Mouse (Mus musculus): Measurements from ENCODE around the gene Cacng7. TPM values are rescaled to one million over a fixed set of nuclear protein-coding genes. Genes with fewer than 3 reads are reported as not detected.

The Cacng7 gene
- total RNA-seq, 2 experiments from 2014 or later: 140 TPM

DNA sequence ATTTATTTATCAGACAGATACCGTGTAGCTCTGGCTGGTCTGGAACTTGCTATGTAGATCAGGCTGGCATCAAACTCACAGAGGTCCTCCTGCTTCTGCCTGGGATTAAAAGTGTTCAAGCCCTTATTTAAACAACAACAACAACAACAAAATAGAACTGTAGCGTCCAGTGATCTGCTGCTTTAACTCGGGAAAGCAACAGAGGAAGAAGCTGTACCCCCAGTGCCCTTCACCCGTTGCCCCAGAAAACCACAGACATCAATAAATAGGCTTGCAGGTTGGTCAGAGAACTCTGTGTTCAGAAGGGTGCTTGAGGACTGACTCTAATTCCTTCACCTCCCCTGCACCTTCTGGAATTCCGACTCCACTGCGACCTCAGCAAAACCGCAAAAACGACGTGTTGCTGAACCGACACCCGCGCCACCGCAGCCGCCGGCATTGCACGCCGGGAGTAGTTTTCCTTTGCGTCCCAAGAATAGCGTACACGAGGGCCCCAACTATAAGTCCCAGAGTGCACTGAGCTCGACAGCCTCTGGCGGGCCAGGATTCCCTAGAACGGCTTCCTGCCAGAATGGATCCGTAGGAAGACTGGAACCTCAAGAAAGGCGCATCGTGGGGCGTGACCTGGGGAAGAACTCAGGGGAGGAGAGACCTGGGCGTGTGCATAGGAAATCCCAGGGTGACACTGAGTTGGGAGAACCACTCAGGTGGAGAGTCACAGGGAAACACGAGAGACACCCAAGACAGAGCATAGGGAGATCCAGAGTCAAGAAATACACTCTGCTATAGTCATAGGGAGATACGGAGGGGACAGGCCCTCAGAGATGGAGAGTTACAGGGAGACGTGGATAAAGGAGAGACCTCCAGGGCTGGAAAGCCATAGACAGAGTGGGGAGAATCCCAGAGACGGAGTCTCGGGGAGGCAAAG is 30.9 kb upstream of the Cacng7 start:
- DNase-seq (ENCODE audit: extremely low spot score in 1 of 2, low spot score in 1 of 2): no peak

DNA sequence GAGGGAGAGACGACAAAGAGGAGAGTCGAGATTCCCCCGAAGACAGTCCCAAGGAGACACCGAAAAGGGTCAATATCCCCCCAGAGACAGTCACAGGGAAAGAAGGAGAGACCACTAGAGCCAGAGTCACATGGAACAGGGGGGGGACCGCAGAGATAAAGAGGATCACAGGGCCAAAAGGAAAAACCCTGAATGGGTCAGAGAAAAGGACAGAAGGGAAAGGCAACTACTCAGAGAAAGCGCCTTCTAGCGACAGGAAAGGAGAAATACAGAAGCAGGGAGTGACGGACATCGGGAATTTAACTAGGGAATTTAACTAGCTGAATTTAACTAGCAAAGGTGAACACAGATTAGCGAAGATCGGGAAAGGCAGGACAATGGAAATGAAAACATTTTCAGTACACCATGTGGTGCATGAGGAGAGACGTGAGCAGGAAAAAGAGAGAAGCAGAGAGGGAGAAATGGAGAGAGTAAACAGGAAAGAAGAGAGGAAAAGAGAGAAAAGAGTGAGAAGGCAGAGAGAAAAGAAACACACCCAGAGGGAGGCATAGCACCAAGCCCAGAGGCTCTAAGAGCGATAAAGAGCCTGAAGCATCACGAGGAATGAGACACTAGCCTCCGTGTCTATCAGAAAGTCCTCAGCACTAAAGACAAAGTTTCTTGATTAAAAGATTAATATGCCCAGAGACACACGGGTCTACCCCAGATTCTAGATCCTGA is 30.0 kb upstream of the Cacng7 start:
- no peak for DNase-seq (ENCODE audit: extremely low spot score in 1 of 2, low spot score in 1 of 2)

DNA sequence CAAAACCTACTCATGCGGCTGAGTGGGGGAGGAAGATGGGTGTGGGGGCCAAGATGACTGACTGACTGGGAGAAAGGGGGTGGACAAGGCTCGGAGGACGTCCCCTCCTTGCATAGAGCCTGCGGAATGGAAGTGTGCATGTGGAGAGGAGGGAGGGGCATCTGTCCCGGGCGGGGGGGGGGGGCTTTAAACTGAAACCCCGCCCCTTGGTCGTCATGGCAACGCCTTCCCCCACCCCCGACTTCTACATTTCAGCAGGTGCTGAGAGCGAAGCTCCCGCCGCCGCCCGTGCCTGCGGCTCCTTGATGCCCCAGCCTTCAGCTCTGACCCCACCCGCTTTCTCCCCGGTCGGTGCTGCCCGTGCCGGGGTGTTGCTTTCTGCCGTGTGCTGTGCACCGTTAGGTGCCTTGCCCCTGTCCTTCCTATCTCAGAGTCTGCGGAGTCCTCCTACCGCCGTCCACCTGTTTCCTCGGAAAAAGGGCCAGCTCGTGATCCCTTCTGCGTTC is 29.4 kb upstream of the Cacng7 start:
- DNase-seq (ENCODE audit: extremely low spot score in 1 of 2, low spot score in 1 of 2): peak; percentile 67 to 71

DNA sequence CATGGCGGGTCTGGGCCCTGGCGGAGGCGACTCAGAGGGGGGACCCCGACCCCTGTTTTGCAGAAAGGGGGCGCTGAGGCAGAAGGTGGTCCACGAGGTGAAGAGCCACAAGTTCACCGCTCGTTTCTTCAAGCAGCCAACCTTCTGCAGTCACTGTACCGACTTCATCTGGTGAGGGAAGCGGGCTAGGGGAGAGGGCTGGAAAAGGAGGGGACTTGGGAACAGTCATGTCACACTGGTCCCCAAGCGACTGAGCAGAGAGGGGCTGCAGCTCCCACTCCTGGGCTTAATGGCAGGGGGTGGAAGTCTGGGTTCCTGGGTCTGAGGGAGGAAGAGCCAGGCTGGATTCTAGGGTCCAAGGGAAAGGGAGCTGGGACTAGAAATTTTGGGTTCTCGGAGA is 29.0 kb upstream of the Cacng7 start:
- DNase-seq (ENCODE audit: extremely low spot score in 1 of 2, low spot score in 1 of 2): no peak

DNA sequence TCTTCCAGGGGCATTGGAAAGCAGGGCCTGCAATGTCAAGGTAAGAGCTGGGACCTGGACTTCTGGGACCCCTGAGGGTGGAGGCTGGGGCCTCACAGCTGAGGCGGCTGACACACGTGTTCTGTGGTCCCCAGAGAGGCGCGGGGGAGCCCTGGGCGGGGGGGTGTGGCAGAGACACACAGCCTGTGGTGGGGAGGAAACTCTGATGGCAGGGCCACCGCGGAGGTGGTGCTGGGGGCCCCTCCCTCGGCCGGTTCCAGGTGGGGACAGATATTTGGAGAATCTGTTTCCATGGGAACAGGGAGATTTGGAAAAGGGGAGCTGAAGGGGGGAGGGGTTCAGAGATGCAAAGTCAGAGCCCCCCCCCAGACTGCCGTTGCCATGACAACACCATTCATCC is 28.5 kb upstream of the Cacng7 start:
- DNase-seq (ENCODE audit: extremely low spot score in 1 of 2, low spot score in 1 of 2): peak in 1 of 2 experiments; percentile 55

DNA sequence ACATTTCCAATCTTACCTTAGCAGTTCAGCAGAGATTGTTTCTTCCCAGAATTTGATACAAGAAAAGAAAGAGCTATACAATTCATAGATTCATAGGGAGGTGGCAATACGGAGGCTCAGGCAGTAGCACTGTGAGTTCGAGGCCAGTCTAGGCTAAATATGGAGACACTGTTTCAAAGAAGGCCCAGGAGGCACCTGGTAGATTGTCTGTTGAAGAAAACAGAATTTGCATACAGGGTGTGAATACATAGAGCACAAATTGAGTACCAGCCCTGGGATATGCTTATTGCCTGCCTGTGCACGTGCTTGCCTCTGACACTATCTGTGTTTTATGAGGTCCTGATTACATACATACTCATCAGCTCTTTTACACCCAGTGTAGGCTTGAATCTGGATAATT is 26.4 kb upstream of the Cacng7 start:
- DNase-seq (ENCODE audit: extremely low spot score in 1 of 2, low spot score in 1 of 2): no peak

DNA sequence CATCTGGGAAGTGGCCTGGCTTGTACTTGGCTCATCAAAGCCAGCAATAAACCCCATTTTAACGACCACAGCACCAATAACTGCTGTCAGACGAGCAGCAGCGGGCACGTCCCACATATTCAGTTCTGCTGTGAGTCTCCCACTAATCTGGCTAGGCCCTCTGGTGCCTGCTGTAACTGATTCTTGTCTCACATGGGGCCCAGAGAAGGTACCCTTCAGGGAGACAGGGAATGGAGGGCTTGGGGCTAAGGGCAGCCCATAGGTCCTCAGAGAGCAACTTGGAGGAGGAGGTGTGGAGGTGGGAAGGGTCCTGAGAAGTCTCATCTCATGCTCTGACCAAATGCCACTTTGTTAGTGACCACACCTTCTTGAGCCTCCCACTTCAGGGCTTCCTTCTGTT is 24.1 kb upstream of the Cacng7 start:
- DNase-seq (ENCODE audit: extremely low spot score in 1 of 2, low spot score in 1 of 2): no peak

DNA sequence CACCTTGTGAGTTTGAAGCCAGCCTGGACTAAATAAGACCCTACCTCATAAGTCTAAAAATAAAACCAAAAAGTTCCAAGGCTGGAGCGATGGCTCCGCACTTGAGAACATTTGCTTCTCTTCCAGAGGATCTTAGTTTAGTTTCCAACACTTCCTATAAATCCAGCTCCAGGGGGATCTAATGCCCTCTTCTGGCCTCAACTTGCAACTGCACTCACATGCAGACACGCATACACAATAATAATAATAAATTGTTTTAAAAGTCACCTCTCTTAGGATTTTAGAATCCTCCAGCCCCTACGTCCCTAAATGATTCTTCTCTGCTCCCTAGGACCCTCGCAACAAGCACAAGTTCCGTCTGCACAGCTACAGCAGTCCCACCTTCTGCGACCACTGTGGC is 22.5 kb upstream of the Cacng7 start:
- no peak for DNase-seq (ENCODE audit: extremely low spot score in 1 of 2, low spot score in 1 of 2)

DNA sequence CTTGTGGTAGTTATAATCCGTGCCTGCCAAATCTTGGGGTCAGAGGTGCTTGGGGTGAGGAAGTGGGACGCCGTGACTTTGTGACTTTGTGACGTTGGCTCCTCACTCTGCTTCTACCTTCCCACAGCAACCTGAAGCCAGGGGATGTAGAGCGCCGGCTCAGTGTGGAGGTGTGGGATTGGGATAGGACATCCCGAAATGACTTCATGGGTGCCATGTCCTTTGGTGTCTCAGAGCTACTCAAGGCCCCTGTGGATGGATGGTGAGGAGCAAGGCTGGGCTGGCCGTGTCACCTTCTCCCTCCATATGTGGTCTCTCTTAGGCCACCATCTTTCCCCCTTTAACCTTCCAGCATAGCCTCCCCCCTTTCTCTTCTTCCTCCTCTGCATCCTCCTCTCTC is 19.2 kb upstream of the Cacng7 start:
- DNase-seq (ENCODE audit: extremely low spot score in 1 of 2, low spot score in 1 of 2): no peak

DNA sequence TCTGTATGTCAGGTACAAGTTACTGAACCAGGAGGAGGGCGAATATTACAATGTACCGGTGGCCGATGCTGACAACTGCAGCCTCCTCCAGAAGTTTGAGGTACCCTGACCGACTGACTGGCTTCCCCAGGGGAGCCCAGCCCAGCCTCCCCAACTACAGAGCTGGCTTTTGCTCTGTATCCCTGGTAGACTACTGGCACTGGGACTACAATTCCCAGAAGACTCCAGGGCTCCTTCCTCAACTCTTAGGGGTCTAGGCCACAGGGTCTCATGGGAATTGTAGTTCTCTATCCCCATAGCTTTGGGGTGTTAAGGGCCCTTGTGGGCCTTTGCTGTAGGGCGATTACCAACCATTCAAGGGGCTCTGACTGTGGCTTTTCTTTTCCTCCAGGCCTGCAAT is 18.6 kb upstream of the Cacng7 start:
- no peak for DNase-seq (ENCODE audit: extremely low spot score in 1 of 2, low spot score in 1 of 2)

DNA sequence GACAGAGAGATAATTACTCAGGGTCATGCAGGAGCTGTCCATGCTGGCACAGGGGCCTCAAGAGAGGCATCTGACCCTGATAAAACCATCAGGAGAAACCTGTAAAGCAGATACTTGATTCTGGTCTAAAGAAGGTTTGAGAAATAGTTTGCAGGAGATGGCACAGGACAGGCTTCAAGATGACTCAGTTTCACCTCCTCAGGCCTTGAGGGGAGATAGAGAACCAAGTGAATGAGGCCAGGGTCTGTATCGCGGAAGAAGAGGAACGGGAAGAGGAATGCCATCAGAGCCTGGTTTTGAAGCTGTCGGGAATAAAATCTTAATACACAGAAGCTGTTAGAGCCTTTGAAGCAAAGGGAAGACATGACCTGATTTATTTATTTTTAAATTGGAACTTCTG is 15.1 kb upstream of the Cacng7 start:
- DNase-seq (ENCODE audit: extremely low spot score in 1 of 2, low spot score in 1 of 2): no peak

DNA sequence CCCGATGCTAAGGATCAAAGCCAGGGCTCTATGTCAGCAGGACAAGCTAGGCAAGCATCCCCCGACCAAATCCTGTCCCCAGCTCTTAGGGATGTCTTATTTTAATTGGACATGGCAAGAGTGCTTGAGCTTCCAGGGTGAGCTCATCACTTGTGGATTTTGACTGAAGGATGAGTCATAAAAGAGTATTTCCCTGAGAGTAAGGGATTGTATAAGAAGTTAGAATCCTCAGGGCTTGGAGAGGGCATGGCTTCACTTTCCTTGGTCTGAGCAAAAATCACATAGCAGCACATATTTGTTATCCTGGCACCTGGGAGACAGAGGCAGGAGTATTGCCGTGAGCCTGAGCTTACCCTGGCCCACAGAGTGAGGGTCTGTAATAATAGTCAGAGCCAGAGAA is 11.9 kb upstream of the Cacng7 start:
- no peak for DNase-seq (ENCODE audit: extremely low spot score in 1 of 2, low spot score in 1 of 2)

DNA sequence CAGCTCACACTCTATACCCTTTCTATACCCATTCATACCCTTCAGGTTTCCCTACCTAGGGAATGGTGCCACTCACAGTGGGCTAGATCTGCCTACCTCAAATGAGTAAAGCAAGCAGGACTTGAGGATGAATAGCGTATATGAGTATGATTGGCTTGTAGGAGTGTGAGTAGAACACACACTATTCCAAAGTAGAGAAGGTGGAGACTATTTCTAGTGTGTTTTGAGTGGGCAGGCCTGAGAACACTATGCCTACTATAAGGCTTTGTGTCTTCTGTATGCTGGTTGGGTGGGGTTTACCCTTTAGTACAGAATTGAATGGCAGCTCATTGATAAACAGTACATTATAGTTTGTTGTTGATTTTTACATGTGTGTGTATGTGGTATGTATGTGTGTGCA is 8.9 kb upstream of the Cacng7 start:
- no peak for DNase-seq (ENCODE audit: extremely low spot score in 1 of 2, low spot score in 1 of 2)

DNA sequence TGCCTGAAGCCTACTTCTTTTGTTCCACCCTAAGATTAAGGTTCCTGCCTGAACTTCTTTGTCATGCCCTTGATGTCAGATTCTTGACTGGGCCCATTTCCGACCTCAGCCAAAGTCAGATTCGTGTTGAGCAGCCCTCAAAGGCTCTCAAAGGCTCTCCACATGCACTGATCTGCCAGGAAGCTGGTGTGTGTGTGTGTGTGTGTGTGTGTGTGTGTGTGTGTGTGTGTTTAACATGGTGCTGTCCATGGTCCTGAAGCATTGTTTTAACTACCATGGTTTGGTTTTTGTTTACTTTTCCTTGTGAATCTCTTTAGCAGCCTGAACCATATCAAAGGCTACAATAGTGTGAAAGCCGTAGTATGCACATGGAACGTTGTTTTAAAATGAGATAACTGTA is 4.8 kb upstream of the Cacng7 start:
- DNase-seq (ENCODE audit: extremely low spot score in 1 of 2, low spot score in 1 of 2): no peak

DNA sequence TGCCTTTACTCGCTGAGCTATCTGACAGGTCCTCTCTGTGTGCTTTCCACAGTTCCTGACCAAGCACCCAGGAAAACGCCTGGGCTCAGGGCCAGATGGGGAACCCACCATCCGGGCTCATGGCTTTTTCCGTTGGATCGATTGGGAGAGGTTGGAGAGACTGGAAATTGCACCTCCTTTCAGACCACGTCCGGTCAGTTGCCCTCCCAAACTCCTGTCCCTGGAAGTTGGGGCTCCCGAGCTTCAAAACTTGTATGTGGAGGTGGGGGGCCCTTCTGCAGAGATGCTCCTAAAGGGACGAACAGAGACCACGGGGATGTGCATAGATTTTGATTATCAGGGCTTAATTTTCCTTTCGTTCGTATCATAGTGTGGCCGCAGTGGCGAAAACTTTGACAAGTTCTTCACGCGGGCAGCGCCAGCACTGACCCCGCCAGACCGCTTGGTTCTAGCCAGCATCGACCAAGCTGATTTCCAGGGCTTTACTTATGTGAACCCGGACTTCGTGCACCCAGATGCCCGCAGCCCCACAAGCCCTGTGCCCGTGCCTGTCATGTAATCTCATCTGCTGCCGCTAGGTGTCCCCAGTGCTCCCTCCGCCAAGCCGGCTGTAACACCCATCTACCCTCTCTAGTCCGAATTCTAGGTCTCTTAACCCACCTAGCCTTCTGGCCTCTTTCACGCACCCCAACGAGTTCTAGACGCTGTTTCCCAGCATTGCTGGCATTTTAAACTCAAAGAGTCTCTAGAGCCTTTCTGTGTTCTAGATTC is 2.8 kb upstream of the Cacng7 start:
- DNase-seq (ENCODE audit: extremely low spot score in 1 of 2, low spot score in 1 of 2): peak; percentile 82 to 91

DNA sequence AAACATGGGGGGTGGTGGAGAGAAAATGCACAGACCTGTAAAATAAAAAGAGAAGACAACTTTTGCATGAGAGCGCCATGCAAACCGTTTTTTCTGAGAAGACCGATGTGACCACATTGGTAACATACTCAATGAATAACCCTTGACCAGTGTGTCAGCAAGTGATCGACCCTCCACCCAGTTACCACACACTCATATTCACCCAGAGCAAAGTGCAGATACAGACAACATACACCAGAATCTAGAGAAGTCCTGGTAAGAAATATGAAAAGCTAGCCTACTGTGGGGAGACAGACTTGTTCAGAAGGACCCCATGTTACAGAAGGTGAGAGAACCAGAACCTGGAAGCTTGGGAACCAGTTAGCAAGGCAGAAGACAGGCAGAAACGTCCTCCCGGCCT is 1.6 kb upstream of the Cacng7 start:
- DNase-seq (ENCODE audit: extremely low spot score in 1 of 2, low spot score in 1 of 2): no peak

DNA sequence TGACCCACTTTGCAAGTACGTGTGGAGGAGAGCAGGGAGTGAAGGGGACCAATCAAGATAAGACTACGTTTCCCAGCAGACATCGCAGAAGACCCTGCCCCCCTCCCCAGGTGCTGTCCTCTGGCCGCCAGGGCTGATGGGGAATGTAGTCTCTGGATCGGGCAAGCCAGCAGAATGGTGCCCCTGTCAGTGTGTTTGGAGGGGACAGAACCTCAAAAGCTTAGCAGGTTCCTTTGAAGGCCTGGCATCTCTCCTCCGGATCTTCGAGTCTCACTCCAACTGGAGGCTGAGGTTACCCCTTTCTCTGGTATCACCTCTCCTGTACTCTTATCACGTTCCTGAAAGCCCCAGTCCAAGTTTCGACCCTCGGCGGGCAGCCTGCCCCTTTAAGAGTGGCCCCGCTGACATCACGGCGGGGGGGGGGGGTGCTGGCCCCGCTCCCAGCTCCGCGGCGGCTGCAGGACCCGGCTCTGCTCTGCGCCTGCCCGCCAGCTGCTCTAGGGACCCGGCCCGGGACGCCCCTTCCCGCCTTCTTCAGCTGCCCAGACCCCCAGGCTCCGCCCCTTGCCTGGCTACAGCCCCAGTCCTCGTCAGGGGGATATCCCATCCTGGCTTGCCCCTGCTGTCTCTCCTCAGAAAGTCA is 1.1 kb upstream of the Cacng7 start:
- DNase-seq (ENCODE audit: extremely low spot score in 1 of 2, low spot score in 1 of 2): peak; percentile 68 to 72

DNA sequence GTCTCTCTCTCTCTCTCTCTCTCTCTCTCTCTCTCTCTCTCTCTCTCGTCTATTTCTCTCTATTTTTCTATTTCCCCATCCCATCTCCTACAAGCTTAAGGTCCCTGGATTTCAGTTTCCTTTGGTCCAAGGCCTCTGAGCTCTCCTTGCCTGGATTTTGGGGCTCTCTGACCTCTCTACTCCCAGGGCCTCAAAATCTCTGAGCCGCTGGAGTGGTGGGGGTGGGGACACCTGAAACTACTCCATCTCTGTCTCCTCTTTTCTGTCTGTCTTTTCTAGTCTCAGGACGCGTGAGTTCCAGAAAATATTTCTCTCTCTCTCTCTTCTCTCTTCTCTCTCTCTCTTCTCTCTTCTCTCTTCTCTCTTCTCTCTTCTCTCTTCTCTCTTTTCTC is 535 bp upstream of the Cacng7 start:
- no peak for DNase-seq (ENCODE audit: extremely low spot score in 1 of 2, low spot score in 1 of 2)

DNA sequence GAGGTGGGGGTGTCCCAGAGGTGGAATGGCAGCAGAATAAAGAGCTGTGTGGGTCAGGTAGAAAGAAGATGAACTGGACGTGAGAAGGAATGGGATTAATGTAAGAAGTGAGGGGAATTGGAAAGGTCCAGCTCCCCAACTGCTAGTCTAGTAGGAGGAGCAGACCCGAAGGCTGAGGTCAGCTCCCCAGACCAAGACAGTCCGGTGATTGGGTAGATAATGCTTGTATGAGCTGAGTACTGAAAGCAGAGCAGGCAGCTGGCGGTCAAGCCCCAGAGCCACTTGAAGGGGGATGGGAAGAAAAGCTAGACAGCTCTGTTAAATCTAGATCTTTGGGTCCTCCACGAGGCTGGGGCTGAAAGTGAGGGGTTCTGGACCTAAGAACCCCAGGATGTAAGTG is 787 bp downstream of the Cacng7 start:
- no peak for DNase-seq (ENCODE audit: extremely low spot score in 1 of 2, low spot score in 1 of 2)

DNA sequence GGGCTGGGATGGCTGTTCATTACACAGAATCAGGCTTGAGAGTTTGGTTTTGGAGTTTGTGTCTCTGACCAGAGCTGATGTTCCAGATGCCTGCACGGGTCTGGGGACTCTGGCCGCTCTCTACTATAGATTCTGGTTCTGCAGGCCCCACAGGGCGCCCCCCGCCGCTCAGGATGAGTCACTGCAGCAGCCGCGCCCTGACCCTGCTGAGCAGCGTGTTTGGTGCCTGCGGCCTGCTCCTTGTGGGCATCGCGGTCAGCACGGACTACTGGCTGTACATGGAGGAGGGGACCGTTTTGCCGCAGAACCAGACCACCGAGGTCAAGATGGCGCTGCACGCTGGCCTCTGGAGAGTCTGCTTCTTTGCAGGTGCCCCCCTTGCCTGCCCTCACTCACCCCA is 3.7 kb downstream of the Cacng7 start:
- no peak for DNase-seq (ENCODE audit: extremely low spot score in 1 of 2, low spot score in 1 of 2)
